Mouse (Mus musculus): ENCODE measurements around the gene BC052040.

BC052040 gene

DNA sequence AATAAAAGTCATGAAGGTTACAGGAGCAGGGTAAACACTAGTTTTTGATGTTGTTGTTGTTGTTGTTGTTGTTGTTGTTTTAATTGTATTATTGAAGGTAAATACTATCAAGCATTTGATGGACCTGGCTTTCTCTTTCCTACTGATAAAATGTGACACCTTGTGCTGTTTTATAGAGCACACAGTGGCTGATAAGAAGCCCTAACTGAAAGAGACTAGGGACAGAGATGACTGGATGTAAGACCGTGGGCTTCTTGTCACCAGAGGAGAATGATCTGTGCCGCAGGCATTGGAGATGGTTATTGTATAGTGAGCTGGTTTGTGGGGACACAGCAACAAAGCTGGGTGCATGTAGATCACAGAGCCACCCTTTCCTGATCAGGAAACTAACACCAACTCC lies 9.1 kb downstream of the BC052040 start:
- Histone ChIP-seq H3K27me3 (ENCODE audit: insufficient read depth, low read length) (no peaks in the 10 kb centered on the region), H3K9me3 (ENCODE audit: low read length) (no peaks in the 10 kb centered on the region), H3K4me1 (replicated peaks; ENCODE audit: low read depth, low read length) (peaks cover 20% of the 10 kb centered on the region), H3K4me3 (replicated peaks; ENCODE audit: low read length) (no peak overlapping the region), H3K36me3 (ENCODE audit: insufficient read depth, low read length) (0 out of 2 replicates have a peak, but pooled peaks cover 6% of the 10 kb centered on the region)
- TF ChIP-seq POU5F1 (IDR thresholded peaks at IDR 0.05; ENCODE audit: borderline replicate concordance, low read length): no peak
- no peak for TF ChIP-seq NANOG (IDR thresholded peaks at IDR 0.05; ENCODE audit: borderline replicate concordance, low read length)
- TF ChIP-seq CTCF (conservative IDR thresholded peaks at IDR 0.05; ENCODE audit: low read length): no peak

DNA sequence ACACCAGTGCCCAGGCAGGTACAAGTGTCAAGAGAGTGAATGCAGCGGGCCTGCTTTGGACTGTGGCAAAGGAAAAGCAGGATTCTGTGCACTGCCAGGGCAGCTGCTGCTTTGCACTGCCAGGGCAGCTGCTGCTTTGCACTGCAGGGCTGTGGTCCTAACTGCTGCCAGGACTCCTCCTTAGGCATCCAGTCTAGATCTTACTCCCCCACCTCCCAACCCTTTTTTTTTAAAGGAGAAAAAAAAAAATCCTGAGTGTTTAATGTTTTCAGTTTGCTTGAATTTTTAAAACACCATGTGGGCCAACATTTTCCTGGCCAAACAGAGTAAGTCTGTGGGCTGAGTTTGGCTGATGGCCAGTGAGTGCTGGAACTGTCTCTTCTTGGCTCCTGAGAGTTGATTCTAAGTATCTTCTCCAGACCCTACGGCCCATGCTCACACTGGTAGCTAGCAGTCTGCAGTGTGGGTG lies 11.2 kb downstream of the BC052040 start:
- no peak overlapping the region for H3K4me3 ChIP-seq (replicated peaks; ENCODE audit: low read length)
- H3K9me3 ChIP-seq (ENCODE audit: low read length): no peaks in the 10 kb centered on the region
- H3K27me3 ChIP-seq (ENCODE audit: insufficient read depth, low read length): no peaks in the 10 kb centered on the region
- H3K36me3 ChIP-seq (ENCODE audit: insufficient read depth, low read length): 0 out of 2 replicates have a peak, but pooled peaks cover 6% of the 10 kb centered on the region
- TF ChIP-seq NANOG (IDR thresholded peaks at IDR 0.05; ENCODE audit: borderline replicate concordance, low read length) (no peak), POU5F1 (IDR thresholded peaks at IDR 0.05; ENCODE audit: borderline replicate concordance, low read length) (no peak), CTCF (conservative IDR thresholded peaks at IDR 0.05; ENCODE audit: low read length) (no peak)
- H3K4me1 ChIP-seq (replicated peaks; ENCODE audit: low read depth, low read length): peaks cover 8% of the 10 kb centered on the region; the same call in 1 of the 2 replicates

DNA sequence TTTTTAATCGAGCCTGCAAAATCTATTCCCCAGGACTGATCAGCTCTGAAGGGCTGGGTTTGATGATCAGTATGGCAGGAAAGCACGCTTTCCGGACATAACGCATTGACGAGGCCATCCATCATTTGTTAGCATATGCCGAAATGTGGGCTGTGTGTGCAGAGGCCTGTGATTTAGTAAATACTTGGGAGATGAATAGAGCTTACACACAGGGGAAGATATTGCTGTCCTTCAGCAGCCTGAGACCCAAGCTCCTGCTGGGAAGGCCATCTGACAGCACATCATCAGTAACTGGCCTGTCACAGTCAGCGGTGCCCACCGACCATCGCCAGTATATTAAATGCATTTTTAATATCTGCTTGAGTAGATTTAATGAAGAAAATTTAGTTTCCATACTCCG lies 15.5 kb downstream of the BC052040 start:
- Histone ChIP-seq H3K4me3 (replicated peaks; ENCODE audit: low read length) (no peak overlapping the region), H3K4me1 (replicated peaks; ENCODE audit: low read depth, low read length) (peaks cover 37% of the 10 kb centered on the region), H3K36me3 (ENCODE audit: insufficient read depth, low read length) (0 out of 2 replicates have a peak, but pooled peaks cover 6% of the 10 kb centered on the region), H3K27me3 (ENCODE audit: insufficient read depth, low read length) (no peaks in the 10 kb centered on the region), H3K9me3 (ENCODE audit: low read length) (no peaks in the 10 kb centered on the region)
- TF ChIP-seq POU5F1 (IDR thresholded peaks at IDR 0.05; ENCODE audit: borderline replicate concordance, low read length): no peak
- no peak for TF ChIP-seq NANOG (IDR thresholded peaks at IDR 0.05; ENCODE audit: borderline replicate concordance, low read length)
- TF ChIP-seq CTCF (conservative IDR thresholded peaks at IDR 0.05; ENCODE audit: low read length): no peak

DNA sequence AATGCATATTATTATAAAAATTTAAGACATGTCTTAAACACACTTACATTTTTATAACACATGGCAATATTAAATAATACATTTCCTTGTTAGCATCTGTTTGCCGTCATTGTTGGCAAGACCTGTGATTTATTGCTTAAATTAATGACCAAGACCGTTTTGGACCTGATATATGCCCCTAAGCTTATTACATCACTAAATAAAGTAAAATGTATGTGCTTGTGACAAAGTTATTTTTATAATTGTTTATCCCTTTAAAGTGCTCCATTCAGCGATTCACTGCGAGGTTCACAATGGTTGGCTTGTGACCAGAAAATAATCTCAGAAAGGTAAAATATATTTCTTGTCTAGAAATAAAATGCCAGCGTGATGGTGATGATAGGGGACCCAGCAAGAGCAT lies 16.8 kb downstream of the BC052040 start:
- peaks cover 45% of the 10 kb centered on the region for H3K4me1 ChIP-seq (replicated peaks; ENCODE audit: low read depth, low read length)
- H3K36me3 ChIP-seq (ENCODE audit: insufficient read depth, low read length): no peaks in the 10 kb centered on the region
- no peak overlapping the region for H3K4me3 ChIP-seq (replicated peaks; ENCODE audit: low read length)
- no peaks in the 10 kb centered on the region for H3K9me3 ChIP-seq (ENCODE audit: low read length)
- TF ChIP-seq NANOG (IDR thresholded peaks at IDR 0.05; ENCODE audit: borderline replicate concordance, low read length) (no peak), POU5F1 (IDR thresholded peaks at IDR 0.05; ENCODE audit: borderline replicate concordance, low read length) (no peak), CTCF (conservative IDR thresholded peaks at IDR 0.05; ENCODE audit: low read length) (no peak)
- no peaks in the 10 kb centered on the region for H3K27me3 ChIP-seq (ENCODE audit: insufficient read depth, low read length)

DNA sequence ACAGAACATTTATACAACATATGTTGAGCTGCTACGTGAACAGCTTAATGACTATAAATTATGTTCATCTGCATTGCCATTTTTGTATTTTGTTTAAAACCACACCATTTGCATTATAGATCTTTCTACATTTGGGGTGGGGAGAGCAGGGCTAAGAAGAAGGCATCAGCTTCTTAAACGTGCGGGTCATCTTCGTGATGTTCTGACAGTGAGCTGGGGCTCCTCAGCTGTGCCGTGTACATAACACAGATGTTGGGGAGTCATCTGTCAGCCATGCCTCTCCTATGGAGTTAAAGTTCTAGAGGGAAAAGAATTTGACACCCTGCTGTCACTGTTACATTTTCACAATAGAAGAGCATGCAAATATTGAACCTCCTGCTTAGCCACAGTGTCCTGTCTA lies 19.2 kb downstream of the BC052040 start:
- no peak for TF ChIP-seq POU5F1 (IDR thresholded peaks at IDR 0.05; ENCODE audit: borderline replicate concordance, low read length)
- TF ChIP-seq NANOG (IDR thresholded peaks at IDR 0.05; ENCODE audit: borderline replicate concordance, low read length): no peak
- TF ChIP-seq CTCF (conservative IDR thresholded peaks at IDR 0.05; ENCODE audit: low read length): no peak
- Histone ChIP-seq H3K27me3 (ENCODE audit: insufficient read depth, low read length) (no peaks in the 10 kb centered on the region), H3K36me3 (ENCODE audit: insufficient read depth, low read length) (no peaks in the 10 kb centered on the region), H3K9me3 (ENCODE audit: low read length) (no peaks in the 10 kb centered on the region), H3K4me1 (replicated peaks; ENCODE audit: low read depth, low read length) (peaks cover 67% of the 10 kb centered on the region), H3K4me3 (replicated peaks; ENCODE audit: low read length) (no peak overlapping the region)

DNA sequence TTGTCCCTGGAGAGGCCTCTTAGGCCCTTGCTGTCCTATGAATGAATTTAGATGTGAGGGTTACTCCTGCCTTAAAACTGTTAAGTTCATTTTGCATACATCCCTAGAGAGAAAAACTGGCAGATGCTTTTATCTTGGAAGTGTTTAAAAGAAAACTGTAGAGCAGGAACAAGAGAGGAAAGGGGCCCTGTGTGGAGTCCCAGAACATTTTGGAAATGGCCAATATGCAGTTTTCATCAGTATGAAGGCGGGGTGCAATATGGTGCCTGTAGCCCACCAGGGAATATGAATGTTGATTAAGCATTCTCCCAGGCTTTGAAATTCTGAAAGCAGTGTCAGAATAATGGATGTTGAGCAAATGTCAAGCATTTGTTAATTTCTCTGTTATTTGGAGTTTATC lies 19.8 kb downstream of the BC052040 start:
- Histone ChIP-seq H3K9me3 (ENCODE audit: low read length) (no peaks in the 10 kb centered on the region), H3K4me3 (replicated peaks; ENCODE audit: low read length) (no peak overlapping the region), H3K4me1 (replicated peaks; ENCODE audit: low read depth, low read length) (peaks cover 70% of the 10 kb centered on the region), H3K27me3 (ENCODE audit: insufficient read depth, low read length) (no peaks in the 10 kb centered on the region), H3K36me3 (ENCODE audit: insufficient read depth, low read length) (no peaks in the 10 kb centered on the region)
- TF ChIP-seq NANOG (IDR thresholded peaks at IDR 0.05; ENCODE audit: borderline replicate concordance, low read length) (no peak), CTCF (conservative IDR thresholded peaks at IDR 0.05; ENCODE audit: low read length) (no peak), POU5F1 (IDR thresholded peaks at IDR 0.05; ENCODE audit: borderline replicate concordance, low read length) (no peak)

DNA sequence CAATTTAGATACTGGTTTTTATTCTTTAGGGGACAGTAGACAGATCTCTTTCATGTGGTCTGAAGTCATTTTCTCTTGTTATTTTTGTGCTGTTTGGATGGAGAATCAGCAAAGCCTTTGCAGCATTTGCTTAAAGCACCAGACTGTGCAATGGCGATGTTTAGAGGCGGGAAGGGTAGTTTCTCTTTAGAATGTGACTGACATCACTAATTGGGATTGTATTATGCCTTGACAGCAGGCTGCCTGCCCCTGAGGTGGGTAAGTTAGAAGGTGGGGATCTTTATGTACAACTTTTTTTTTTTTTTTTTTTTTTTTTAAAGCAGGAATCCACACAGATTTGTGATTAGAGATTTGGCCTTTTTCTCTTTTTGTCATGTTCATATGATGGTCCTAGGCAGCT lies 20.6 kb downstream of the BC052040 start:
- H3K36me3 ChIP-seq (ENCODE audit: insufficient read depth, low read length): no peaks in the 10 kb centered on the region
- H3K4me3 ChIP-seq (replicated peaks; ENCODE audit: low read length): no peak overlapping the region
- H3K27me3 ChIP-seq (ENCODE audit: insufficient read depth, low read length): no peaks in the 10 kb centered on the region
- no peak for TF ChIP-seq CTCF (conservative IDR thresholded peaks at IDR 0.05; ENCODE audit: low read length)
- no peak for TF ChIP-seq POU5F1 (IDR thresholded peaks at IDR 0.05; ENCODE audit: borderline replicate concordance, low read length)
- TF ChIP-seq NANOG (IDR thresholded peaks at IDR 0.05; ENCODE audit: borderline replicate concordance, low read length): no peak
- no peaks in the 10 kb centered on the region for H3K9me3 ChIP-seq (ENCODE audit: low read length)
- H3K4me1 ChIP-seq (replicated peaks; ENCODE audit: low read depth, low read length): peaks cover 76% of the 10 kb centered on the region

DNA sequence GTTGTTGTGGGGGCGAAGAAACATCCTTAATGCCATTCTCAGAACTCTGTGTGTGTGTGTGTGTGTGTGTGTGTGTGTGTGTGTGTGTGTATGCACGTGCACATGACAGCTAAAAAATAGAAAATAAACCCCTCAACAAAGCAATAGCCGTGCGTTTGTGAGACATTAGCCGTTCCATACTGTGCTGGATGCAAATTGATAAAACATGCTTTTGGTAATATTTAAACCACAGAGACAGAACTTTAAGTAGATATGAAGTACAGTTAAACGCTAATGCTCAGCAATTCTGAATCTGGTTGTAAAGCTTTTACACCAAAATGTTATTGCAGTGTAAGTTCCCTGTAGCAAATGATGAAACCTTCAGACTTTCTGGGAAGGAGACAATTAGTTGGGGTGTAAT lies 22.6 kb downstream of the BC052040 start:
- no peaks in the 10 kb centered on the region for H3K9me3 ChIP-seq (ENCODE audit: low read length)
- H3K27me3 ChIP-seq (ENCODE audit: insufficient read depth, low read length): no peaks in the 10 kb centered on the region
- H3K36me3 ChIP-seq (ENCODE audit: insufficient read depth, low read length): no peaks in the 10 kb centered on the region; the same call in 1 of the 2 replicates
- no peak for TF ChIP-seq CTCF (conservative IDR thresholded peaks at IDR 0.05; ENCODE audit: low read length)
- no peak for TF ChIP-seq NANOG (IDR thresholded peaks at IDR 0.05; ENCODE audit: borderline replicate concordance, low read length)
- no peak for TF ChIP-seq POU5F1 (IDR thresholded peaks at IDR 0.05; ENCODE audit: borderline replicate concordance, low read length)
- peaks cover 67% of the 10 kb centered on the region for H3K4me1 ChIP-seq (replicated peaks; ENCODE audit: low read depth, low read length)
- no peak overlapping the region for H3K4me3 ChIP-seq (replicated peaks; ENCODE audit: low read length)

DNA sequence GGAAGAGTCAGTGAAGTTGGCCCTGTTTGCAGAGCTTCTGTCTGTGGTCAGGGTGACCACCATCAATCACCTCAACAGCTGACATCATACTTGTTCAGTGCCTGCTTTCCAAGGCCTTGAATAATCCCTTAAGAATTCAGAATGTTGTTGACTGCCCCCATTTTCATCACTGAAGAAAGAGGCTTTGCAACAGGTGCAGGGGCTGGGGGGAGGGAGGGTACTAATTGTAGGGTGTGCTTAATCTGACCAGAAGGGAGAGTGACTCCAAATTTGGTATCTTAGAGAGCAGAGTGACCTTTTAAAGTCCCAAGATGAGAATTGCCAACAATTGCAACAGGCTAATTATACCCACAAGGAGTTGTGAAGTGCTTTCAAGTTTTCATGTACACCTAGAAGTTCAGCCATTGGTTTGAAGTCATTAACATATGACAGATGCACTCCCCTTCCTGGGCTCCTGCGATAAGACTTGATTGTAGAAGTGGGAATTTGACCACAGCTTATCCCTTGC lies 24.4 kb downstream of the BC052040 start:
- Histone ChIP-seq H3K36me3 (ENCODE audit: insufficient read depth, low read length) (no peaks in the 10 kb centered on the region; the same call in 1 of the 2 replicates), H3K9me3 (ENCODE audit: low read length) (no peaks in the 10 kb centered on the region), H3K27me3 (ENCODE audit: insufficient read depth, low read length) (no peaks in the 10 kb centered on the region), H3K4me1 (replicated peaks; ENCODE audit: low read depth, low read length) (peaks cover 66% of the 10 kb centered on the region), H3K4me3 (replicated peaks; ENCODE audit: low read length) (no peak overlapping the region)
- TF ChIP-seq CTCF (conservative IDR thresholded peaks at IDR 0.05; ENCODE audit: low read length) (no peak), POU5F1 (IDR thresholded peaks at IDR 0.05; ENCODE audit: borderline replicate concordance, low read length) (no peak), NANOG (IDR thresholded peaks at IDR 0.05; ENCODE audit: borderline replicate concordance, low read length) (no peak)
